Mouse (Mus musculus): ENCODE measurements around the gene Foxd4.

Foxd4 gene

DNA sequence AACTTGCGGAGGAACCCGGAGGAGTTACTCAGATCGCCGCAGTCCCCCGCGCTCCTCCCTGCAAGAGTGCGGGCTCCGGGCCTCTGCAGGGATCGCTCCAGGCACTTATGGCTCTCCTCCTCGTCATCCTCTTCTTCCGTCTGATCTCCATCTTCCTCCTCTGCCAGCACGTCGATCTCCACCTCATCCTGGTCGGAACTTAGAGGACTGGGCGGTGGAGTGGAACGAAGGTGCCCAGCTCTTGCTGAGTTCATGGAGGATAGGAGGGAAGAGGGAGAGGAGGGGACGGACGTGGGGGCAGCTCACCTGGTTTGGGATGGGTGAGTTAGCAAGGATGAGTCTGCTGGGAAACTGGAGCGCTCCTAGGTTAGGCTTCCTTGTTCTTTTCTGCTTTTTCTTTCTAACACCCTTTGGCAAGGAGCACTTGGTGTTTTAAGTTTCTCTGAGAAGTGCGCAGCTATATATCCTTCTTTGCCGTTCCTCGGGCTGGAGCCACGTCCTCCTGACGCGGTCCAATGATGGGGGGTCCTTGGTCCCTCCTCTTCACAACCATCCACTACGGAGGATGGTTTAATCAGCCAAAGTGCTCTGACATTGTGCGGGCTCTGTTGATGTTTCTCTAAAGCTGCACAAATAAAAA is at the start of gene Foxd4:
Gene Foxd4 (minus strand): TSS at position 617 of the 640 bp plus-strand sequence.
- peak; percentile 12 for DNase-seq (ENCODE audit: low spot score)

DNA sequence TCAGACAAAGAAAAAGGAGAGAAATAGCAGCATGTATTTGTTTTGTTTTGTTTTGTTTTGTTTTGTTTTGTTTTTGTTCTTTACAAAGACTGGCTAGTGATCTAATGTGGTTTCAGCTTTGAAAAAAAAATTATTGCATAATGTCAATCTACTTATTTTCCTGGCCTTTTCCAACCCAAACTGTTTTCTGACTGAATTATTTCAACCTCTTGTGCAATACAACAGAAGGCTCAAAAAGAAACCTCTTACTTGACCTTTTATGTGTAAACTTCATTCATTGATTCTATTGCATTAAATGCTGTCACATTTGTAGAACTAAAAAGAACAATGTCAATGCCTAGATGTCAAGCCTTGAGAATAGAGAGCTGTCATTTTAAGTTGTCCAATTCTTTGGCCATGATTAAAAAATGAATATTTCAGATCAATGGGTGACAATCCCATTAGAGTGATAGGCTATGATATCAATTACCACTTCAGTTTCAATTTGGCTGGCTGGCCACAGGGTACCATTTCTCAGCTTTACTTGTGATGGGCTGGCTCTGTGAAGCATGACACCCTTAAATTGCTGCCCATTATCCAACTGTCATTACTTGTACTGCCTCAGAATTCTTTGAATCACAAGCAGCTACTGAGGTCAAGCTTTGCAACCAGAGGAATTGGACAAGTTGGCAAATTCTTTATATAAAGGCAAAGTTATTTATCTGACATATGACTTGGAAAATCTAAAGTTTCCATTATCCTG is 44.7 kb upstream of the Foxd4 start:
- peak; percentile 52 for DNase-seq (ENCODE audit: low spot score)

DNA sequence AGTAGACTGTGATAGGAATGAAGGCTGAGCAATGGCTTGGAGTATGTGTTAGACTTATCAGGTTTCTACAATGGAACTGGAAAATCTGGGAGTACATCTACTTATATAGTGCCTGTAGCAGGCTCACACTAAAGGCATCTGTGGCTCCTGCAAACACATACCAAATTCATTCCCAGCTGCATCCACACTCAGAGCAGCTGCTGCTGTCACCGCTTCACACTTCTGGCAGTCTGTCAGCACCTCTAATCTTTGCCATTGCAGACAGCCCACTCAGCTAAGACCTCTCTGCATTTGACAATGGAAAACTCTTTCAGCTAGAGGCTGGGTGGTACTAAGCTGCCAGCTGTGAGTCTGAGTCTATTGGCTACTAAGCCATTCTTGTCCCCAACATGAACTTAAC is 36.1 kb upstream of the Foxd4 start:
- peak; percentile 38 for DNase-seq (ENCODE audit: low spot score)

DNA sequence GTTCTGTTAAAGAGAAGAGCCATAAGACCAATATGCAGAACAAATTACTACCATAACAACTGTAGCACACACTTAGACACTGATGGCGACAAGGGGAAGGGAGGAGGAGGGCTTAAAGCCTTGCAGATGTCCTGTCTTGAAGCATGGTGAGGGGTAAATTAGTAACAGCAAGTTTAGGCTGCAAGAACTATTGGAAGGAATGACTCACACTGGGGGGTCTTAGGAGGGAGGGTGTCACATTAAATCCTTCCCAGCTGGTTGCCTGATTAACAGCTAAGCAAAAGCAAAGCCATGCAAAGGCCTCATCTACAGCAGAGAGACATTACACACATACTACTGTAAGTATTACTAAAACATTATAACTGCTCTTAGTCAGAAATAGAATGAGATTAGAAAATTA is 28.0 kb upstream of the Foxd4 start:
- peak; percentile 29 for DNase-seq (ENCODE audit: low spot score)

DNA sequence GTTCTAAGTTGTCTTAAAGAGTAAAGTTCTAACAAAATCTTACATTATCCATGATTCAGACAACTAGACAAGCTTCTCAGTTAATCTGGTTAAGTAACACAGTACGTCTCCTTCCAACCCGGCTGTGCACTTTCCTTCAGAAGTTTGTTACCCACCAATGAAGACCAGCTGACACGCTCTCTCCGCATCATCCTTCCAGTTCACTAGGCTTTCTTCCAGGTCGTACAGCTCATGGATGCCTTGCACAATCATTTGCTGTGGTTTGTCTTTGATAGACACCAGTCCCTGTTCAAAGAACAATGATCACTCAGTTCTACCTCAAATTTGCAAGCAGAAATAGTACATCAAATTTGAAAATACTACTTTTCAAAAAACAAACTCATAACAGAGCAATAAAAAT is 19.9 kb upstream of the Foxd4 start:
- no peak for DNase-seq (ENCODE audit: low spot score)

DNA sequence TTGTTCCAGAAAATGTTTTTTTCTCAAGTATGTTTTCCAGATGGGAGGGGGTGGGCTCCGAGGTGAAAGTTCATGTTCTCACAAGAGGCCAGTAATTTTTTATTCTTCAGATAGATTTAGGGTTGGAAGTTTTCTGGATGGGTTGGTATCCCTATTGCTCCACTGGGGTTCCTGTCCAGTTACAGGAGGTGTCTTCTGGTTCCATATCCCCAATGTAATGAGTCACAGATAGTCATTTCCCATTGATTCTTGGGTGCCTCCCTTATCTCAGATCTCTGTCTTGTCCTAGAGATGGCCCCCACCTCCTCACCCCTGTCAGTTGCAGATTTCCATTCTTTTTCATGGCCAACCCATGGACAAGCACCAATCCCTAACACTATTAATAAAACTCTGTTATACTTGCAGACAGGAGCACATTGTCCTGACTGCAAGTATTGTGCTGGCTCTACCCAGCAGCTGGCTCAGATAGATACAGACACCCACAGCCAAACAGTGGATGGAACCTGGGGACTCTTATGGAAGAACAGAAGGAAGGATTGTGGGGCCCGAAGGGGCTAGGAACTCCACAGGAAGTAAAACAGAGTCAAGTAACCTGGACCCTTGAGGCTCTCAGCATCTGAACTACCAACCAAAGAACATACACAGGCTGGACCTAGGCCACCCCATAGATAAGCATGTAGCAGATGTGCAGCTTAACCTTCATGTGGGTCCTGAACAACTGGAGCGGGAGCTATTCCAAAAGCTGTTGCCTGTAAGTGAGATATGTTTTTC is 7.6 kb upstream of the Foxd4 start:
- DNase-seq (ENCODE audit: low spot score) = no peak

DNA sequence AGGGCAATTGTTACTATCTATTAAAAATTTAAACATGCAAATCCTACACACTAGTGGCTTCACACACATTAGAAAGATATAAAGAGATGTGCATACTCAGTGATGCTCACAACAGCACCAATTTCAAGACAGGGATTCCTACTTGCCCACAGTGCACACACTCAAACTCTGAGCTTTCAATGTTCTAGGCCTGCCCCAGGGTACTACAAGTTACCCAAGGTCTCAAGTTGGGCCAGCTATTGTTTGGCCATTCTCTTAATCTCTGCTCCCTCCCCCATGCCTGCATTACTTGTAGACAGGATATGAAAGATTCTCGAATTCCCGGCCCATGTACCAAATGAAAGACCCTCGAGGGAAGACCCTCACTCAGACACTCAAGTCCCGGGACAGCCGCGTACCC is 6.7 kb upstream of the Foxd4 start:
- DNase-seq (ENCODE audit: low spot score) = no peak

DNA sequence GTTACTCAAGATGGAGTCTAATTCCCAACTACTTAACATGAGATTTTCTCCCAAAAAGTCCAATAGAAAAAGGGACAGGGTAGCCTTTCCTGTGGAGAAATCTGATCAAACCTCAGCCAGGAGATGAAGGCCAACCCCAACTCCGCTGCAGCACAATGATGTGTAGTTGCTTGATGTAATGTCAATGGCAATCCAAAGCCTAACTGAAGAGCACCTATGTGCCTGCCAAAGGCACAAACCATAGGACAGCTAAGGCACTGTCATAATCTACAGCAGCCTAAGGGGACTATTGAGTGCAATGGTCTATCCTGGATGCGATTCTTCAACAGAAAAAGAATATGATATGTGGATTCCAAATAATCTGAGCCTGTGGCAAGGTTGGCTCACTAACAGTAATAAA is 1.8 kb upstream of the Foxd4 start:
- no peak for DNase-seq (ENCODE audit: low spot score)

DNA sequence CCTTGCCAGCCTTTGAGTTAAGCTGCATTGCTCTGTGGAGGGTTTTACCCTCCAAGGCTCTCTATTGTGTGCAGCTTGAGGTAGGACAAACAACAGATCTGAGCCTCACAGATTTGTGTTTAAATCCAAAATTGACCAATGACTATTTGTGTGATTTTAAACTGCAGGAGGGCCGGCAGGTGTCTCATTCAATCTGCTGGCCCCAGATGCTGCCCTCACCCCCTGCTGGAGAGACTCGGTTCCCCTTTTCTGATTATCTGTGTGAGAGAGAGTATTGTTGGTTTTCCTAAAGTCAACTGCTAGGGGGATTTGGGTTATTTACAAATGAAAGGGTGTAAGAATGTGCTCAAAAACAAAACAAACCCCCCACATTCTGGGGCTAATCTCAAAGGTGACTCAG is 1.3 kb upstream of the Foxd4 start:
- no peak for DNase-seq (ENCODE audit: low spot score)

DNA sequence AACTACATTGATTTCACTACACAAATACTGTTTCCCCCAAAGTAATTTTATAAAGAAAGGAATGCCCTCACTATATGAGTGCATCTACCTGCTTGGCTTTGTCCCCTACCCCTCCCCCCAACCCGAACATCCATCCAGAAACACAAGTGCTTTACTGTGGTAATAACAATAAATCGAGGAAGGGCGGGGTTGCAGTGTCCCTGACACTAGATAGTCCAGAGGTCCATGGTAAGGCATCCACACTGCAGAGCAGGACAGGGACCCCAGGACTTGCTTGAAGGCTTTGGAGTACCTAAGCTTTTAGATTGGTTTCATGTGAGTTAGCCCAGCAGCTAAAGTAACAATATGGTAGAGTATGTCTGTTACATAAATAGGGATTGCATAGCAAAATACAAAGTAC is 669 bp upstream of the Foxd4 start:
- DNase-seq (ENCODE audit: low spot score) = no peak

DNA sequence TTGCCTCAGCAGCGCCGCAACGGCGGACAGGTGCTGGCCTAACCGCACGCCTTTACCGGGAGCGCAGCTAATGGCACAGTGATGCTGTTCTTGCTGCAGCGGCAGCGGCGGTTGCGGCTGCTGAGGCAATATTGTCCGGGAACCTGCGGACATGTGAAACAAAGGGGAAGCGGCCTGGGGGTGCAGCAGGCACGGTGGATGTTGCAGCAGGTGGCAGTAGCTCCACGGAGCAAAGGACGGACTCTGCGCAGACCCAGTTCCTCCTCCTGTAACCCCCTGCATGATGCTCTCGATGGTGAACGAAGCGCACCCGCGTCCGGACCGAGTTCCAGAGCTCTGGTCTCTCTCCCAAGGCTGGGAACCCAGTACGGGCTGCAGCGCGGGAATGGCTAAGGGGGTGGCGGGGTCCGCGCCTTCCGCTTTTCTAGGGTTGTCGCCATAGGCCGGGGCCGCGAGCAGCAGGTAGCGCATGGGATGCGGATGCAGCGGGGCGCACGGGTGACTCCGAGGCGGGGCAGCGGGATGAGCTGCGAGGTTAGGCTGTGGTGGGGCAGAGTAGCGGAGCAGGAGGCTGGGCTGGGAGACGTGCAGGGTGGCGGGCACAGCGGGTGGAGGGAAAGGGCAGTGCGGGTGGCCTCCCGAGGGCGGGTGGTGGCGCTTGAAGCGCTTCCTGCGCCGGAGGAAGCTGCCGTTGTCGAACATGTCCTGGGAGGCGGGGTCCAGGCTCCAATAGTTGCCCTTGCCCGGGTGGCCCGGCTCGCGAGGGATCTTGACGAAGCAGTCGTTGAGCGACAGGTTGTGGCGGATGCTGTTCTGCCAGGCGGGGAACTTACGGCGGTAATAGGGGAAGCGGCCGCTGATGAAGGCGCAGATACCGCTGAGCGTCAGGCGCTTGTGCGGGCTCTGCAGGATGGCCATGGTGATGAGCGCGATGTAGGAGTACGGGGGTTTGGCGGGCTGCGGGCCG is 1.1 kb downstream of the Foxd4 start:
- DNase-seq (ENCODE audit: low spot score) = peak; percentile 53

DNA sequence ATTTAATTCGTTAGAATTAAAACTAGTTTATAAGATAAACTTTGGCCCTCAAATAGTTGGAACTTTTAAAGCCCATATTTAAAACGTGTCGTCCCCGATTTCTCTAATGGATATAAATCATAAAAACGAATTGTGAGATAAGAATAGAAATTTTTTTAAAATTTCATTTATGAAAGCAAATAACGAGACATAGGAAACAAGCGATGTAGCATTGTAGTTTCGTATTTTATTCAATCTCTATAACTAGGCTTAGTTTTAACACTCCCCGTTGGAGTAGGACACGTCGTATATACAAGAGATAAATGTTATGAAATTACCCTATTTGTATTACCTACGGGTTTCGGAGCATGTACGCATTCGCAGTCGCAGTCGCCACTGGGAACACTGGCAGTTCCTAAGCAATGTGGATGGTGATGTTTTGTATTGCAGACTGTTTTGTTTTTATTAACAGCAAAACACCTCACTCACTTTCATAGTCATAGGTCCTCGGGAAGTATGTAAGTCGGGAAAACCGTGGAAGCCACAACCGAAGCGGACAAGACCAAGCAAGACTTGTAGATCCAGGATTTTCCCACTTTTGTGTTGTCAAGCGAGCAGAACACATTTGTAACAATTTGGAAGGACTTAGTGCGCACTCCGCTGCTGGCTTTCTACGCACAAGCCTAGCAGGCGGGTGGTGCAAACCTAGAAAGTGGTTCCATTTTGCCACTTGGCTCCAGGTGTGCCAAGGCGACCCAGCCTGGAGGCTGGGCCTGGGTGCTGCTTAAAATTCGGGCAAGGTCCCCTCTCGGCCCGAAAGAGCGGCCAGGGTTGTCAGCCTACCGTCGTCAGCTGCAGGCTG is 2.0 kb downstream of the Foxd4 start:
- peak; percentile 25 for DNase-seq (ENCODE audit: low spot score)

DNA sequence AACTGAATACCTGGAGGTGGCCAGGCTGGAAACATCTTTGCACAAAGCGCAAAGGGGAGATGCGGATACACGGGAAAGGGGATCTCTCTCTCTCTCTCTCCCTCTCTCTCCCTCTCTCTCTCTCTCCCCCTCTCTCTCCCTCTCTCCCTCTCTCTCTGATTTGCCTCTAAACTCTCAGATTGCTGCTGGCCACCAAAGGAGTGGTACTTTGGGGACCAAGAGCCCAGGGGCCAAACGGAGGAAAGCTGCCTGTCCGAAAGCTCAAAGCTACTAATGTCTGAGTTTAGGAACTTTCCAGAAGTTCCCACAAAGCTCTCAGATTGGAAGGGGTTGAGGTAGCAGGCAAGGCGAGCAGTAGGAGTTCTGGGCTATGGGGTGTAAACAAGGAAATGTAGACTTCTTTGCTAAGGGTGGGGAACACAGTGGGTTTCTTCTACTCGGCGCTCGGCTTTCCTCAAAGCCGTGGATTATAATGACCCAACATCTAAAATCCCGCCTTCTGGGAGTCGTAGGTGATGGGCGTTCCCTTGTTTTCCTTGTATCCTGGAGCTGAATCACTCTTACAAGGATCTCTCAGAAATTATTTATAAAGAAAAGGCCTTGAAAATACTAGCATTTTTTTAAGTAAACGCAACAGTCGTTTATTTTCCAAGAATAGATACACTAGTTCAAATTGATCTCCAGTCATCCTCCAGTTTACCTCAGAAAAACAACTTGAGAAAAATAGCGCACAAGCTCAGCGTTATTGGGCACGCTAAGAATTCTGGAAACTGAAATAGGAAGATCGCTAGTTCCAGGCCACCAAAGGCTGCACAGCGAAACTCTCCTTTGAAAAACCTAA is 2.9 kb downstream of the Foxd4 start:
- DNase-seq (ENCODE audit: low spot score) = no peak

DNA sequence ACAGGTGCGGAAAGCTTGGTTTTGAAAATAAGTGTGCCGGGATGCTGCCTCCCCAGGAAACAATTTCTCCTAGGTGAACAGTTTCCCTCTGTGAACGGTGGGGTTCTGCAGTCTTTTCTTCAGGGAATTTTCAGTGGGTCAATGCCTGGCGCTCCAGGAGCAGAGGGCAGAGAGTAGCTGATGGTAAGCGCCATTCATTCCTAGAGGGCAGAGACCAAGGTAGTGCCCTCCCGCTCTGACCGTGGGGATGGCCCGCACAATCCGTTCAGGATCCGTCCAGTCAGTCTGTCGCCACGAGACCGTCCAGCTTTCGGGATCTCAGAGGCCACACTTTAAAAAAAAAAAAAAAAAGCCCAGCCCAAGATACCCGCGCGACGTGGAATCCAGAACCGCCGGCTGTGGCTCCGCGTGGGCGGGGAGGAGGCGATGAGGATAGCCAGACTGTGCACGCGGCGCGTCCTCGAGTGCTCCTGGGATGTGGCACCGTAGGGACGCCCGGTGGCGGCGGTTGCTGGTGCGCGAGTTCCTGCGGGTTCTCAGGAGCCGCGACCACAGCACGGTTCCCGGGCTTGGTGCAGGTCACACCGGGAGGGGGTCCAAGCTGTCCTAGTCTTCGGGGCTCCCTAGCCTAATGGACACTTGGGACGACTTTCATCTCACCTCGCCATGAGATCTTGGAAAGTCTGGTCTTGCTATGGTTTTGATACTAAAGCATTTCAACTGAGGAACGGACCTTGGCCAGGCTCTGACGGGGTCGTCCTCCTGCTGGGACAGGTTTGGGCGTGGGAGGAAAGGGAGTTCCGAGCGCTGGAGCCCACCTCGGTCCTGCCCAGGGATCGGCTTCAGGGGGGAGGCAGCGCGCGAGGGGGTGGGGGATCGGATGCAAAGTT is 3.7 kb downstream of the Foxd4 start:
- DNase-seq (ENCODE audit: low spot score) = peak; percentile 36

DNA sequence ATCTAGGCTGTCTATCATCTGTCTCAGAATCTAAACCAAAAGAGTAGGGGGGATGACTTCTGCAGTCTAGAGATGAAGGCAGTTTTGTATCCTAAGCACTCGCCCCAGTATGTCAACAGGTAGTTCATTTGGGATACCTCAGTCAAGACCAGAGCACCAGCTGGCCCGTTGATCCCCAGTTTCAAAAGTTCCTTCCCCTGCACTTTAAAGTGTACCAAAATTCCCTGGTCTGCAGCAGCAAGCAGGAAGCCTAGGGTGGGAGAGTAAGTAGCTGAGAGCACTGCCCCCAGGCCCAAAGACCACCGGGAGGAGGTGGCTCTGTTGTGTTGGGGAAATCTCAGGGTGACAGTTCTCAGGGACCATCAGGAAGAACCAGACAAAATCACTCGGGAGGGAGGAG is 4.5 kb downstream of the Foxd4 start:
- DNase-seq (ENCODE audit: low spot score) = no peak

DNA sequence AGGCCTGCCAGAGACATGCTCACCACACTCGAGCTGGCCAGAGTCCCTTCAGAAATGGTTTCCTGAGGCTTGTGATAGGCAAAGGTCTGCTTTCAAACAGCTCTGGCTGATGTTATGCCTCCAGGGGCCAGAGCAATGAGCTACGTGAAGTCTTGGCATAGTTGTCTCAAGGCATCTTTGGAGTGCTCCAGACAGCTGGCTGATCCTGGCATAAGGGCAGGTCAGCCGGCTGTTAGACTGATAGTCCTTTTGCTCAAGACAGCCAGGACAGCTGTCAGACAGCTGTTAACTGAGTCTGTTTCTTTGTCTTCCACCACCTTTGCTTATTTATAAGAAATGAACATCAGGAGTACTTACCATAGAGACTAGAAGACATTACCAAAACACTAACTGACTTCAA is 14.1 kb downstream of the Foxd4 start:
- no peak for DNase-seq (ENCODE audit: low spot score)

DNA sequence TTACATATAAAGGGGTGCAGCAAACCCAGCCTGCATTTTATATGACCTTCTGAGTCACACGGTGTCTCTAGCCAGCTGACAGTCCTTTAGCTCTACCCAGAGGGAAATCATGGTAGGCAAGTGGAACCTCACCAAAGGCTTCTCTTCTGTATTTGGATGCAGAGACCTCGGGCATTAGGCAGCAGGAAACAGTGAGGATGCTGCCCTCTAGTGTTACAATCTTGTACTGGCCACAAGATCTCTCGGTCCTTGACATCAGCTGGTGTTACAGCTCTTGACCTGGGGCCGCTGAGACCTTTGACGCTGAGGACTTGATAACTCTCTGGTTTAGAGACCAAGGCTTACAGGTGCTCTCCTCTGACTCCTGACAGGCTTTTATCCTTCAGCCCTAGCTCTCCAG is 15.5 kb downstream of the Foxd4 start:
- peak; percentile 92 for DNase-seq (ENCODE audit: low spot score)

DNA sequence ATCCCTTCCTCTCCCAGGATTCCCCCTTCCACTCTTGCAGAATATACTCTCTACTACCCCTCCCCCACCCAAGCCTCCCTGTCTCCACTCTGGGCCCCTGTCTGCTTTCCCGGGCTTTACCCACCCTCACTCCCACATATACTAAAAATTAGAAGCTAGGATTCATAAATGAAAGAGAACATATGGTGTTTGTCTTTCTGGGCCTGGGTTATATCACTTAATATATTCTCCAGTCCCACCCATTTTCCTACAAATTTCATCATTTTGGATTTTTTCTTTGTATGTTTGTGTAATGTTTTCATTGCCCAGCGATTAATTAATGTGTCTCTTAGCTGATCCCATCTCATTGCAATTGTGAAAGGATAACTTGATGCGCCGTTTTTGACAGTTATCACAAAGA is 19.8 kb downstream of the Foxd4 start:
- no peak for DNase-seq (ENCODE audit: low spot score)
